Mouse (Mus musculus) C2C12 (cell line): ENCODE data around the gene Vps13c. TPM values are rescaled to one million over a fixed set of nuclear protein-coding genes. Genes with fewer than 3 reads are reported as not detected.

Source experiments
- H3K27me3 ChIP-seq: one replicate; pipeline ENCODE4 v1.6.1; 2011; ENCODE audit not compliant: control insufficient read depth, insufficient read depth, insufficient read length
- H3K36me3 ChIP-seq: one replicate; pipeline ENCODE4 v1.6.1; 2011; ENCODE audit not compliant: control insufficient read depth, insufficient read depth
- H3K4me3 ChIP-seq: one replicate; pipeline ENCODE4 v1.5.1; 2011; ENCODE audit warnings: mild to moderate bottlenecking, control low read depth; ENCODE audit not compliant: poor library complexity, insufficient read depth, severe bottlenecking
- H3K79me2 ChIP-seq: one replicate; pipeline ENCODE4 v1.6.1; 2011; ENCODE audit not compliant: control insufficient read depth, insufficient read depth
- H3K79me3 ChIP-seq: one replicate; pipeline ENCODE4 v1.6.1; 2011; ENCODE audit warnings: low read depth, control low read depth
- H3ac ChIP-seq: one replicate; pipeline ENCODE3; 2011; ENCODE audit warnings: low read depth; ENCODE audit not compliant: control insufficient read depth, insufficient read length
- CEBPB ChIP-seq: IDR thresholded peaks from one replicate; pipeline ENCODE4 v1.6.1; 2011; ENCODE audit warnings: low read depth, mild to moderate bottlenecking, control low read depth, moderate library complexity
- CTCF ChIP-seq: IDR thresholded peaks from one replicate; pipeline ENCODE4 v1.5.1; 2011; ENCODE audit not compliant: control insufficient read depth, insufficient read depth, insufficient read length
- FOSL1 ChIP-seq: IDR thresholded peaks from one replicate; pipeline ENCODE4 v1.8.0; 2011; ENCODE audit warnings: mild to moderate bottlenecking, low read length; ENCODE audit not compliant: poor library complexity, insufficient read depth, severe bottlenecking
- MAX ChIP-seq: IDR thresholded peaks from one replicate; pipeline ENCODE4 v1.6.1; 2011; ENCODE audit warnings: mild to moderate bottlenecking, control low read depth
- MYOD1 ChIP-seq: IDR thresholded peaks from one replicate; pipeline ENCODE4 v1.6.1; 2011; ENCODE audit warnings: low read depth; ENCODE audit not compliant: control insufficient read depth, insufficient read length
- MYOG ChIP-seq: IDR thresholded peaks from one replicate; pipeline ENCODE4 v1.6.1; 2011; ENCODE audit not compliant: control insufficient read depth, insufficient read length; ENCODE audit errors: extremely low read depth
- USF1 ChIP-seq: IDR thresholded peaks from one replicate; pipeline ENCODE4 v1.6.1; 2011; ENCODE audit warnings: low read depth, mild to moderate bottlenecking, control low read depth, moderate library complexity
- polyA plus RNA-seq: library from polyadenylated mRNA; unstranded; fragments of >200 nt; fragmentation: generic; extraction: Trizol; gene quantifications from one replicate; pipeline ENCODE4 v1.2.1, GENCODE M21; 2012; ENCODE audit warnings: missing spikeins

Gene Vps13c
- polyA plus RNA-seq, 1 experiment: 5.2 TPM

DNA sequence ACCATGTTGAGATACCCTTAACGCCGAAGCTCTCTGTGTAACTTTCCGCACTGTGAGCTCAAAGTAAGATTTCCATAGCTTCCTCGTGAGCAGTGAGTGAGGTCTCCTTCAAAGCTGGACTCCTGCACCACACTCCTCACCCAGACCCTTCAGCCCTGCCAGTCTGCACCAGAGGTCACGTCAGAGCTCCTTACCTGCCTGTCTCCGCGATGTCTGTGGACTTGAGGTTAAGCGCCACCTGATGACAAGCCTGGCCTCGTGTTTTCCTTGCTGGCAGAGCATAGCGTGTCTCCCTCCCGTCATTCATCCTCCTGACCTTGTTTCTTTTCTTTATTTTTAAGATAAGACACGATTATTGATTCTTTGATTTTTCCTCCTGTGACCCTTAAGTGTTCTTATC is 9.2 kb downstream of the Vps13c start:
- Histone ChIP-seq H3ac (no peak overlapping the region), H3K79me2 (no peaks in the 10 kb centered on the region), H3K79me3 (no peaks in the 10 kb centered on the region), H3K27me3 (no peaks in the 10 kb centered on the region), H3K36me3 (no peaks in the 10 kb centered on the region), H3K4me3 (no peak overlapping the region)
- no peak for TF ChIP-seq MYOD1
- TF ChIP-seq MYOG: no peak
- TF ChIP-seq CTCF: no peak
- no peak for TF ChIP-seq MAX
- no peak for TF ChIP-seq FOSL1
- TF ChIP-seq USF1: no peak
- no peak for TF ChIP-seq CEBPB

- no peak for TF ChIP-seq MYOD1
- TF ChIP-seq MAX: no peak
- TF ChIP-seq MYOG: no peak
- no peak for TF ChIP-seq CTCF
- no peak for TF ChIP-seq USF1
- no peak for TF ChIP-seq FOSL1
- no peak for TF ChIP-seq CEBPB
Observed at GRCm38 (mm10) chr9:67849846-67850245, 9.7 kb downstream of the Vps13c start.

DNA sequence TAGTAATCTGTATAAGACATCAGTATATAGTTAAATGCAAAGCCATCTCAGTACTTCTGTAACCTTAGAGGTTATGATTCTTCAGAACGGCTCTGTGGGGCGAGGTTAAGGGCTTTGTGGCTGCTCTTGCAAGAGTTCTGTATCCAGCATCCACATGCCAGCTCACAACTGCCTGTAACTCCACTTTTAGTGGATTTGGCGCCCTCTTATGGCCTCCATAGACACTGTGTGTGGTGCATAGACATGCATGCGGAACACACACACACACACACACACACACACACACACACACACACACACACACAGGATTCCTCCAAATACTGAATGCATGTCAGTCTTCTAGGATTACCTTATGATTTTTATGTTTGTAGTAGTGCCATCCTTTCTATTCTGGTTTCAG is 11.0 kb downstream of the Vps13c start:
- TF ChIP-seq MAX (no peak), CEBPB (no peak), FOSL1 (no peak), CTCF (no peak), MYOD1 (no peak), USF1 (no peak), MYOG (no peak)
- Histone ChIP-seq H3K79me3 (no peaks in the 10 kb centered on the region), H3ac (no peak overlapping the region), H3K36me3 (no peaks in the 10 kb centered on the region), H3K4me3 (no peak overlapping the region), H3K79me2 (no peaks in the 10 kb centered on the region), H3K27me3 (no peaks in the 10 kb centered on the region)

More at GRCm38 (mm10) chr9:67849846-67850245, 9.7 kb downstream of the Vps13c start:
- H3K79me2 ChIP-seq: no peaks in the 10 kb centered on the region
- H3K79me3 ChIP-seq: no peaks in the 10 kb centered on the region
- H3K36me3 ChIP-seq: no peaks in the 10 kb centered on the region
- no peak overlapping the region for H3K4me3 ChIP-seq
- H3ac ChIP-seq: no peak overlapping the region
- no peaks in the 10 kb centered on the region for H3K27me3 ChIP-seq

DNA sequence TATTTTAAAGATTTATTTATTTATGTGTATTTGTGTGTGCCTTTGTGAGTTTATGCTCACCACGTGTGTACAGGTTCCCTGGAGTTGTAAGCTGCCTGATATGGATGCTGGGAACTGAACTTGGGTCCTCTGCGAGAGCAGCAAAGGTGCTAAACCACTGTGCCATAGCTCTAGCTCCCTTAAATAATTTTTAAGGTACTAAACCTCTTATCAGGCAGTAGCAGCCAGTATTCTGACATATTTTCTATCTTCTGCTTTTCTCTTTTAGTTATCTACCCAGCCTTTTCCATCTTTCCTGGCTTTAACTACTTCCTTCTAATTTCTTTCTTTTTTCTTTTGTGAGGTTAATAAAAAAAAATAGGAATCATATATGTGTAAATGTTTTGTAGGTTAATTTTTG is 20.1 kb downstream of the Vps13c start:
- H3K27me3 ChIP-seq: no peaks in the 10 kb centered on the region
- H3K4me3 ChIP-seq: no peak overlapping the region
- H3K79me2 ChIP-seq: no peaks in the 10 kb centered on the region
- no peaks in the 10 kb centered on the region for H3K79me3 ChIP-seq
- TF ChIP-seq CTCF (no peak), MYOG (no peak), MAX (no peak), CEBPB (no peak), USF1 (no peak), FOSL1 (no peak), MYOD1 (no peak)
- no peak overlapping the region for H3ac ChIP-seq
- H3K36me3 ChIP-seq: no peaks in the 10 kb centered on the region

DNA sequence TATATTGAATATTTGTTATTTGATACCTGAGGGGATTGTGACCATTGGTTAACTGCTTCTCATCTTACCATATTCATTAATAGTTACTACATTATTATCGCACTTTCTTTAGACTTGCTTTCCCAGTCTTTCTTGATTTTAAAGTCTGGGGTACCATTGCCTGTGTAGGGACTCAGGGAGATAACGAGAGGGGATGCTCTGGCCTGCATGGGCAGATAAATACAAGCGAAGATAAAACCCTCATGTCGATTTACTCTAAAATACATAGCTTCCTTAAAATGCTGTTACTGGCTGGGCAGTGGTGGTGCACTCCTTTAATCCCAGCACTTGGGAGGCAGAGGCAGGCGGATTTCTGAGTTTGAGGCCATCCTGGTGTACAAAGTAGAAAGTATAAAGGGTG is 23.1 kb downstream of the Vps13c start:
- no peaks in the 10 kb centered on the region for H3K27me3 ChIP-seq
- H3K79me3 ChIP-seq: no peaks in the 10 kb centered on the region
- H3K79me2 ChIP-seq: no peaks in the 10 kb centered on the region
- no peaks in the 10 kb centered on the region for H3K36me3 ChIP-seq
- H3ac ChIP-seq: no peak overlapping the region
- H3K4me3 ChIP-seq: no peak overlapping the region
- TF ChIP-seq CEBPB (no peak), USF1 (no peak), FOSL1 (no peak), MYOG (no peak), CTCF (no peak), MYOD1 (no peak), MAX (no peak)

DNA sequence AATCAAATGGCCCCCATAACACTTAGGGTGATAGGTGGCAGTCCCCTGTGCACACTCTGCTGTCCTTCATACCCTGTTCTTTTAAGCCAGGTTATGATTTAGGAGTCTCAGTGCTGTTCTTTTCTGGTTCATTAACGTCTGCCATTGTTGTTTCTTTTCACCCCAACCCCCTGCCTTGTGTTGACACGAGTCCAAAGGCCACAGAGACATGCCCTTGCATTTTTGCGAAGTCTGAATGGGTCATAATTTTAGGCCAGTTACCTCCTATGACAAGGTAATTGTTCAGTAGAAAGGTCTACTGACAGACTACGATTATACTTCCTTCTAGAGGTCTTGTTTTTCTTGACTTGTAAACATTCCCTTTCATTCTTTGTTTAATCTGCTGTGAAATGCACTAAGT is 23.8 kb downstream of the Vps13c start:
- Histone ChIP-seq H3ac (no peak overlapping the region), H3K36me3 (no peaks in the 10 kb centered on the region), H3K27me3 (no peaks in the 10 kb centered on the region), H3K79me3 (no peaks in the 10 kb centered on the region), H3K4me3 (no peak overlapping the region), H3K79me2 (no peaks in the 10 kb centered on the region)
- TF ChIP-seq CTCF: no peak
- no peak for TF ChIP-seq MYOD1
- no peak for TF ChIP-seq MYOG
- TF ChIP-seq FOSL1: no peak
- TF ChIP-seq CEBPB: no peak
- no peak for TF ChIP-seq MAX
- TF ChIP-seq USF1: no peak
